Mouse (Mus musculus) activated CD4-positive, CD25-positive, alpha-beta regulatory T cell, adult 4 months (primary cell): Measurements from ENCODE around the gene Anpep. TPM values are rescaled to one million over a fixed set of nuclear protein-coding genes. Genes with fewer than 3 reads are reported as not detected.

Experiments used
- ATAC-seq: one replicate; pipeline ENCODE4 v1.8.0; 2017
- polyA plus RNA-seq, 2 experiments: library from polyadenylated mRNA; unstranded; fragments of 100-300 nt; shearing (Covaris generic); gene quantifications; one replicate each; pipeline ENCODE4 v1.2.1; 2017

Anpep gene
- polyA plus RNA-seq, 2 experiments from 2014 or later: not detected

- ATAC-seq: no peak
Observed at GRCm38 (mm10) chr7:79866294-79867000, 5.6 kb upstream of the Anpep start.

- no peak for ATAC-seq
Observed at GRCm38 (mm10) chr7:79861794-79862193, 935 bp upstream of the Anpep start.

GRCm38 (mm10) chr7:79858956-79859630 is 1.8 kb downstream of the Anpep start:
- ATAC-seq: no peak

GRCm38 (mm10) chr7:79858202-79858934 is 2.5 kb downstream of the Anpep start:
- no peak for ATAC-seq

GRCm38 (mm10) chr7:79856305-79856704 is 4.6 kb downstream of the Anpep start:
- ATAC-seq: no peak

- ATAC-seq: no peak
Observed at GRCm38 (mm10) chr7:79847456-79848451, 13.1 kb downstream of the Anpep start.

- no peak for ATAC-seq
Observed at GRCm38 (mm10) chr7:79846342-79846741, 14.5 kb downstream of the Anpep start.

GRCm38 (mm10) chr7:79844090-79844802 is 16.6 kb downstream of the Anpep start:
- no peak for ATAC-seq

- ATAC-seq: no peak
Observed at GRCm38 (mm10) chr7:79842163-79842562, 18.7 kb downstream of the Anpep start.

GRCm38 (mm10) chr7:79837247-79837646 is 23.6 kb downstream of the Anpep start:
- no peak for ATAC-seq

GRCm38 (mm10) chr7:79835196-79835595 is 25.7 kb downstream of the Anpep start:
- no peak for ATAC-seq

- no peak for ATAC-seq
Observed at GRCm38 (mm10) chr7:79832980-79833379, 27.9 kb downstream of the Anpep start.

GRCm38 (mm10) chr7:79831585-79831984 is 29.3 kb downstream of the Anpep start:
- no peak for ATAC-seq

GRCm38 (mm10) chr7:79831145-79831544 is 29.7 kb downstream of the Anpep start:
- no peak for ATAC-seq

- no peak for ATAC-seq
Observed at GRCm38 (mm10) chr7:79828341-79828740, 32.5 kb downstream of the Anpep start.

GRCm38 (mm10) chr7:79822092-79822695 is 38.7 kb downstream of the Anpep start:
- no peak for ATAC-seq

GRCm38 (mm10) chr7:79819996-79820395 is 40.9 kb downstream of the Anpep start:
- no peak for ATAC-seq

- no peak for ATAC-seq
Observed at GRCm38 (mm10) chr7:79819515-79819914, 41.3 kb downstream of the Anpep start.

GRCm38 (mm10) chr7:79818321-79818720 is 42.5 kb downstream of the Anpep start:
- ATAC-seq: no peak

GRCm38 (mm10) chr7:79813409-79813808 is 47.5 kb downstream of the Anpep start:
- ATAC-seq: no peak
